Mouse (Mus musculus) liver, embryonic 14.5 days (tissue): ENCODE results near the gene Tbc1d4.

ENCODE experiments used
- CTCF ChIP-seq: IDR thresholded peaks from 2 replicates; pipeline ENCODE4 v1.5.1; 2016; ENCODE audit warnings: antibody characterized with exemption, low read depth, control low read depth
- EP300 ChIP-seq: IDR thresholded peaks from 2 replicates; pipeline ENCODE4 v1.6.1; 2016; ENCODE audit warnings: antibody characterized with exemption, low read depth

GRCm38 (mm10) chr14:101488264-101488810 lies 120.7 kb downstream of the Tbc1d4 start:
- TF ChIP-seq CTCF (no peak), EP300 (no peak)
